Mouse (Mus musculus): ENCODE results near the gene Dqx1.

GRCm38 (mm10) chr6:83115682-83116372 lies 58.2 kb downstream of the Dqx1 start:
- TF ChIP-seq CTCF (IDR thresholded peaks at IDR 0.05; ENCODE audit: borderline replicate concordance, insufficient read depth, low read depth, low read length) (no peak), POLR2A (IDR thresholded peaks at IDR 0.05; ENCODE audit: borderline replicate concordance, insufficient read depth, low read length) (no peak)

Measured in cerebellum, adult 2 months (tissue).